Mouse (Mus musculus): ENCODE results near the gene 5031439G07Rik.
"Not testable (repeated sequence)": the region's sequence is repeated elsewhere in the genome, so short reads cannot be mapped to it uniquely, and the experiment has no call there.

5031439G07Rik gene

GRCm38 (mm10) chr15:84953259-84953658 lies 35.1 kb downstream of the 5031439G07Rik start:
- DNase-seq (ENCODE audit: low spot score): no peak

- DNase-seq (ENCODE audit: low spot score): no peak
Observed at GRCm38 (mm10) chr15:84950053-84950452, 38.3 kb downstream of the 5031439G07Rik start.

GRCm38 (mm10) chr15:84948990-84949389 lies 39.4 kb downstream of the 5031439G07Rik start:
- no peak for DNase-seq (ENCODE audit: low spot score)

GRCm38 (mm10) chr15:84944319-84944718 lies 44.0 kb downstream of the 5031439G07Rik start:
- no peak for DNase-seq (ENCODE audit: low spot score)

- DNase-seq (ENCODE audit: low spot score): no peak
Observed at GRCm38 (mm10) chr15:84942647-84943285, 45.6 kb downstream of the 5031439G07Rik start.

- DNase-seq (ENCODE audit: low spot score): no peak
Observed at GRCm38 (mm10) chr15:84940102-84940501, 48.2 kb downstream of the 5031439G07Rik start.

- DNase-seq (ENCODE audit: low spot score): no peak
Observed at GRCm38 (mm10) chr15:84934901-84935300, 53.5 kb downstream of the 5031439G07Rik start.

GRCm38 (mm10) chr15:84932351-84932750 lies 56.0 kb downstream of the 5031439G07Rik start:
- no peak for DNase-seq (ENCODE audit: low spot score)

GRCm38 (mm10) chr15:84925495-84926018 lies 62.8 kb downstream of the 5031439G07Rik start:
- no peak for DNase-seq (ENCODE audit: low spot score)

- no peak for DNase-seq (ENCODE audit: low spot score)
Observed at GRCm38 (mm10) chr15:84924781-84925315, 63.5 kb downstream of the 5031439G07Rik start.

- no peak for DNase-seq (ENCODE audit: low spot score)
Observed at GRCm38 (mm10) chr15:84923508-84924181, 64.7 kb downstream of the 5031439G07Rik start.

- peak; percentile 100 for DNase-seq (ENCODE audit: low spot score)
Observed at GRCm38 (mm10) chr15:84922884-84923507, 65.4 kb downstream of the 5031439G07Rik start, which contains the start of gene Nup50. Gene Nup50 (plus strand): TSS chr15:84923411.

GRCm38 (mm10) chr15:84919938-84920337 lies 68.4 kb downstream of the 5031439G07Rik start, which contains the start of gene Gm29666:
Gene Gm29666 (minus strand): TSS chr15:84920038.
- no peak for DNase-seq (ENCODE audit: low spot score)

GRCm38 (mm10) chr15:84913201-84913600 lies 75.2 kb downstream of the 5031439G07Rik start:
- no peak for DNase-seq (ENCODE audit: low spot score)

GRCm38 (mm10) chr15:84903843-84904385 lies 84.4 kb downstream of the 5031439G07Rik start:
- DNase-seq (ENCODE audit: low spot score): no peak

GRCm38 (mm10) chr15:84898077-84898476 lies 90.3 kb downstream of the 5031439G07Rik start:
- no peak for DNase-seq (ENCODE audit: low spot score)

GRCm38 (mm10) chr15:84896664-84897063 lies 91.7 kb downstream of the 5031439G07Rik start:
- no peak for DNase-seq (ENCODE audit: low spot score)

- DNase-seq (ENCODE audit: low spot score): not testable (repeated sequence)
Observed at GRCm38 (mm10) chr15:84896216-84896615, 92.1 kb downstream of the 5031439G07Rik start.

Data from urinary bladder, postnatal 25 days (tissue).